Mouse (Mus musculus): Measurements from ENCODE around the gene Xrcc5. TPM values are rescaled to one million over a fixed set of nuclear protein-coding genes. Genes with fewer than 3 reads are reported as not detected.

Xrcc5 gene
- total RNA-seq, 2 experiments from 2014 or later, result 10.5 to 13.9 TPM

DNA sequence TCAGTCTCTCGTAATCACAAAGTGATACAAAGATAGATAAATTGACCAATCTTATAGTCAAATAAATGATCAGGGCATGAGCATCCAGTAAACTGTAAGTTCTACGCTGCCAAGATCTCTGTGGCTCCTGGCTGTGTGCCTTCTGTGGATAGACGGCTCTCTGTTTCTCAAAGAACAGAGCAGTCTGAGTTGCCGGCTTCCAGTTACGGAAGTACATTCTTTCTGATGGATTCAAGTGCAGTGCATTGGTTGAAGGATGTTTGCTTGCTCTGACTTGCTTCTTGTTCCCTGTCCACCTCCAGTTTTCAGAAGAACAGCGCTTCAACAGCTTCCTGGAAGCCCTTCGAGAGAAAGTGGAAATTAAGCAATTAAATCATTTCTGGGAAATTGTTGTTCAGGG lies 75.8 kb downstream of the Xrcc5 start:
- DNase-seq (ENCODE audit: low spot score in 2 of 2), result peak in 1 of 2 experiments; percentile 37

DNA sequence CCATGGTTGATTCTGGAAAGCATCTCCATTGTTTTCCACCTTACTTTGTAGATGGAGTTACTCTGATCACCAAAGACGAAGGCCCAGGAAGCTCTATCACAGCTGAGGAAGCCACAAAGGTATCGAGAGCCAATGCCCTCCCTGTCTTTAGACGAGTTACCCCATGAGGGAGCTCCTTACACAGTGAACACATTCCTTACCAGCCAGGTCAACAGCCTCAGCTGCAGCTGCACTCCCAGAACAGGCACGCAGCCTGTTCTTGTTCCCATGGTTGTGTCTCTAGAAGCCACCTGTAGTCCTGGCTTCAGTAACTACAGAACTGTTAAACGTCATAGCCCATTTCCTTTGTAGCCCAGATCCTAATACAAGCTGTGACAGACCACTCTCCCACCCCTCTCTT lies 76.4 kb downstream of the Xrcc5 start:
- DNase-seq (ENCODE audit: low spot score in 2 of 2), result no peak

DNA sequence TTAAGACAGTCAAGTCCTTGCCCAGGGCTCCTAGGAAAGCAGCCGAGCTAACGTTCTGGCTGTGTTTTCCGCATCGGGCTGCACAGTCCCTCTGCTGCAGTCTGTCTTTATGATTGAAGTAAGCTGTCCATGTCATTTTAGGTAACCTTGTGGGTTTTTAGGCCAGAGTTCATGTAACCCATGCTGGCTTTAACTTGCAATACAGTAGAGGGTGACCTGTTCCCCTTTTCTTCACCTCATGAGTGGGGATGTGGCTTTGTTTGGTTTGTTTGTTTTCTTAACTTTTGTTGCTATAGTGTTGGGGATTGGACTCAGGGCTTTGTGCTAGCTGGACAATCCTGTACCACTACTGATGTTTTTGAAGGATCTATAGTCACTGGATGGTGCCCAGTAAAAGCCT lies 83.2 kb downstream of the Xrcc5 start:
- DNase-seq (ENCODE audit: low spot score in 2 of 2), result no peak

DNA sequence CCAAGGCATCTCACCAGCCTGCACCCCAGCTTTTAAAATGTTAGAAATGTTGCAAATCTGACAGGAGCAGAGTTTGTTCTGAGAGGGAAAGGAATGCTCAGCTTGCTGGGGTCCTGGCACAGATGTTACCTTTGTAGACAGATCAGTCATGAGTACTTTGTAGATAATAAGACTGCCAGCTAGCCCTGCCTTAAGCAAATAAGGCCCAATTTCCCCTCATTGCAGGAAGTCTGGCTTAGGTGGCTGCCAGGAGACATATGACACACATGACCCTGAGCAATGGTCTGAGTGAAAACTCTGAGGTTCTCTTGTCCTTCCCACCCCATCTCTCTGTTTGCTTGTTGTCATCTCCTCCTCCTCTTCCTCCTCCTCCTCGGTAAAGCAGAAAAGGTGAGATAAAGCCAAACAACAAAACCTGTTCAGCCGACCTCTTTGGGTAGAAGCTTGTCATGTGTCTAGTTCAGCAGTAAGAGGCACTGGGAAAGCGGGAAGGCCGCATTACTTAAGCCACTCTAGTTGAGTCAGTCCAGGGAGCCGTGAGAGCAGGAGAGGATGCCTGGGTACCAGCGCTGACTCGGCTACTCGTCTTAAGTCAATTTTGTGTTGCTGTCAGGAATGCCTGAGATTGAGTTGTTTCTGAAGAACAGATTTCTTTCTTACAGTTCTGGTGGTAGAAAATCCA lies 92.6 kb downstream of the Xrcc5 start:
- no peak for DNase-seq (ENCODE audit: low spot score in 2 of 2)

DNA sequence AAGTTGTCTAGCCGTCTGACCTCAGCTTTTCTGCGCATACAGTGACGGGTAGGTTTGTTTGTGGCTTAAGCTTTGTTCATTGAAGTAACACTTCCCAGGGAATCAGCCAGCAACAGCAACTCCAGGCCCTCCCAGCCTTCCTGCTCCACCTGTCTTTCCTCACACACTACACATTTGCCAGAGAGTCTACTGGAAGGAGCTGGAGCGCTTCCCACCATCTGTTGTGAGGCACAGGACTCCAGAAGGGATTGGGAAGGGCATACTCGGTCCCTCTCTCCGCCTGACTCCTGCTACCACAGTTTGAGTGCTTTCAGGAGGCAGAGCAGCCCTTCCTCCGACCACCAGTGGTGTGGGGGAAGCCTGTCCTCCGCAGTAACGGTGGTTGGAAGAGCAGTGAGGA lies 93.4 kb downstream of the Xrcc5 start:
- no peak for DNase-seq (ENCODE audit: low spot score in 2 of 2)

DNA sequence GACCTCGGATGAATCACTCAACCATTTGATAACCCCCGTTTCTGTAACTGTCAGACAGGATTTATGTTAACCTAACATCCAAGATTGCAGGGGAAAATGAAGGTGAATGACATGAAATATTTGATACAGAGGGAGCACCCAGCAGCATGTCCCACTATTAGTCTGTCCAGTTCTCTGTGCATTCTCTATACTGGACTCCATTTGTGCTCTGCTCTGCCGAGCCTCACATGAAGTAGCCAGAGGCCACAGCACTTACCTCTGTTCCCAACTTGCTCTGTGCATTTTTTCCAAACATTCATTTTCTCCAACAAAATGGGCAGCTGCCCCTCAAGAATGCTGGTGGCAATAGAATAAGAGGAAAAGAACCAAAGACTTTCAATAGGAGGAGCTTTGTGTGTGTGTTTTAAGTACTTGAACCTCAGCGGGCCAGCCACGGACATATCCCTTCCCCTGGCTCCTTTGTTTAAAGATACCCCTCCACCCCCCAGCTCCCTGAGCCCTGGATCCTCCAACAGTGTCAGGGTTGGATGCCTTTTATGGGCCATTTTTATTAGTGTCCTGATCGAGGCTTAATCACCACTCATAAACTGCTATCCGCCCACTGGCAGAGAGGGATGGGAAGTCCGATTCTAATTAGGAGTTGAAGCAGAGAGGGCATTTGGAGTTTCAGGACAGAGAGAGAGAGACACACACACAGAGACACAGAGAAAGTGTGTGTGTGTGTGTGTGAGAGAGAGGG lies 94.3 kb downstream of the Xrcc5 start:
- DNase-seq (ENCODE audit: low spot score in 2 of 2), result no peak

DNA sequence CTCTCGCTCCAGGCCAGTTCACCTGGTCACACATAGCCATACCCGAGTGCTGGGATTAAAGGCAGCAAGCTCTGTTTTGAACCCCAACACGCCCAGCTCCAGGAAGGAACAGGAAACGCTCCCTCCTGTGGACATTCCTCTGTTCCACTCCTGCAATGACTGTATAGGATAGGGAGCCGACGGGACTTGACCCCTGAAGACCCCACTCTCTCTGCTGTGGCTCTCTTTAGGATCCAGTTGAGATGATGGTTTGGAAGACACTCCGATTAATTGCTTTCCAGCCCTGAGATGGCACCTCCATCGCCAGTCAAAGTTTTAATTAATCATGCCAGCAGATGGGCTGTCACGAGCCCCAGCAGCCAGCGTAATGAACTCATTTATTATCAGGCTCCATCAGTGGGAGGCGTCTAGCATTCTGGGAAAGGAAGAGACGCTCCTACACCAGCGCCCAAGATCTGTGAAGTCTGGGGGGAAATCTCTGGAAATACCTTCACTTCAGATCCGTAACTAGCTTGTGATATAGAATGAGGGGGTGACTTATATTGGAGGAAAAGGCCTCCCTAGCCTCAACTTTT lies 99.4 kb downstream of the Xrcc5 start:
- no peak for DNase-seq (ENCODE audit: low spot score in 2 of 2)

DNA sequence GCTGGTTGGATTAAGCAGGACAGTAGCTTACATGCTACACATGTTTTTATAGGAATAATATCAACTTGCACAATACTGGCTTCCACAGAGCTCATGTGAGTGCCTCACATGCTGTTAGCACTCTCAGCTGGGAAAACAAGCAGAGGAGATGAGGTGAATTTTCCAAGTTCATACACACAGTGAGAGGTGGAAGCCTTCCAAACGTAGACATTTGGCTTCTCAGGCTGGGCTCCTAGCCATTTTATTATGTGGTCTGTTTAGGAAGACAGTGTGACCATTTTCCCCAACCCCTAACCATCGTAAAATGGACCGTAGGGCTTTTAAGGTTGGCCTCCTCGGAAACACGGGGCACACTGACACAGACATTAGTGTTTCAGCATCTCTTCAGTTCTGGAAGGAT lies 102.7 kb downstream of the Xrcc5 start:
- no peak for DNase-seq (ENCODE audit: low spot score in 2 of 2)

DNA sequence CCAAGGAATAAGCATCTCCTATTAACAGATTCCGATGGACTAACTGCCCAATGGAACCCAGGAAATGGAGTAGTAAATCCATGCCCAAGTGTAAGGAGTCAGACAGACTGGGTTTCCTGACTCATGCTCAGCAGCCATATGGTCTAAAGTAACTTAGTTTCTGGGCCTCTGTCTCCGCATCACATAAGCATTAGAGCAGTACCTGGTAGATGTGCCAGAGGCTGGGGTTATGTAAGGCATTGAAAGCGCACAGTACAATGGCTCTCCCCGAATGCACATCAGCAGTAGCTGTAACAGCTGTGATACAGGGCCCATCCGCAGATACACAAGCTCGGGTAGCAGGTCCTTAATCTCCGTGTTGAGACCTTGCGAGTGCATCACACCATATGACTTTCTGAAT lies 103.9 kb downstream of the Xrcc5 start:
- DNase-seq (ENCODE audit: low spot score in 2 of 2), result no peak

DNA sequence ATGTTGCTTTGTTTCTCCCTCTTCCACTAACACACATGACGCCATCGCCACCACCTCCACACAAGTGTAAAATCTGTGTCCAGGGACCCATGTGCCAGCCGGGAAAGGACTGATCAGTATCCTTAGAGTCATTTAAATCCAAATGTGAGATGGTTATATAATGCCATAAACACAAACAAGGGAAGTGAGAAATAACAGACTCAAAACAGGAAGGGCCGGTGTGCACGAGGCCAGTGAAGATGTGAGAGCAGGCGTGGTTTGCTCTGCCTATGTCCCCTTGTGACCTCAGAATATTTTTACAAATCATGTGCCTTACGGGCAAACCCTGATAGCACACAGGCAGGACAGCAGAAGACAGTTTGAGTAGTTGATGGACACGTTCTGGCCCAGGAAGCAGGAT lies 106.0 kb downstream of the Xrcc5 start:
- no peak for DNase-seq (ENCODE audit: low spot score in 2 of 2)

DNA sequence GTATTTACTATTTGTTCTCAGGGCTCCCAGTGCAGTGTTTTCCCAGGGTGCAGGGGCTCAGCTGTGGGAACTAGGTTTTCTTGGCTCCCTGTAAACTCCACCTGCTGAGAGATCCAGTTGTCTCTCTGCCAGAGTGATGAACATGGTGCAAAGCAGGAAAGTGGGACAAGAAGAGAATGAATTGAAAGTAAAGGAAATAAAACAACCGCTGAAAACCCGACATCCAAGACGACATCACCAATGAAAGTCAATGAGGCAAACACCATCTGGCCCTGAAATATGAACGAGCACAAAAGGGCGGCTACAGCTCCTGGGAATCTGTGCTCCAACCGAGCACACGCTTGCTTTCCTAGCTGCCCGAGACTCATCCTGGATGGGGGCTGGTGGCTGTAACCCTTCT lies 106.9 kb downstream of the Xrcc5 start:
- DNase-seq (ENCODE audit: low spot score in 2 of 2), result peak; percentile 22 to 32

DNA sequence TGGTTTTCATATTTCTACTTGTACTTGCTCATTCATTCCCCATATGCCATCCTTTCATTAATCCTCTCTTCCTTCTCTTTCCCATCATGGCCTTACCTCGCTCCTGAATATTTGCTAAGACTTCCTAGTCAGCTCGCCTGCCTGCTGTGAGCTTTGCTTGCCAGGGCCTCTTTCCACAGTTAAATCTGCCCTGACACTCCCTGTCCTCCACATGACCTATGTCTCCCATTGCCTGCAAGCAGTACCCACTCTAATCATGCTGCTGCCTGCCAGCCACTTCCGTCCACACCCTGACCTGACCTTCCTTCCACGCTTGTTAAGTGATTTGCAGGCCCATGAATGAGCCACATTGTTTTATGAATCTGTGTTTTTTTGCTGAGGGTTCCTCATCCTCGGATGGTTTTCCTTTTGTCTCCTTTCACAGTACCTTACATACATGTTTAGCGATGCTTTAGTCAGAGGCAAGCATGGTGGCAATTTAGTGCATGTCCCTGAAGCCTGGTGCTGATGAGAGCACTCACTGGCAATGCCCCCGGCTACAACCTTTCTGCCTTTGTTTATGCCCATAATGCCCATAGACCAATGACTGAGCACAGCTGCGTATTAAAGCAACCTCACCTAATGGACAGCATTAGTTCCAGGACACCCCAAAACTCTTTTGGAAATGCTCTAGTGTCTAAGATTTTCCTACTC lies 107.5 kb downstream of the Xrcc5 start:
- DNase-seq (ENCODE audit: low spot score in 2 of 2), result peak in 1 of 2 experiments; percentile 22

DNA sequence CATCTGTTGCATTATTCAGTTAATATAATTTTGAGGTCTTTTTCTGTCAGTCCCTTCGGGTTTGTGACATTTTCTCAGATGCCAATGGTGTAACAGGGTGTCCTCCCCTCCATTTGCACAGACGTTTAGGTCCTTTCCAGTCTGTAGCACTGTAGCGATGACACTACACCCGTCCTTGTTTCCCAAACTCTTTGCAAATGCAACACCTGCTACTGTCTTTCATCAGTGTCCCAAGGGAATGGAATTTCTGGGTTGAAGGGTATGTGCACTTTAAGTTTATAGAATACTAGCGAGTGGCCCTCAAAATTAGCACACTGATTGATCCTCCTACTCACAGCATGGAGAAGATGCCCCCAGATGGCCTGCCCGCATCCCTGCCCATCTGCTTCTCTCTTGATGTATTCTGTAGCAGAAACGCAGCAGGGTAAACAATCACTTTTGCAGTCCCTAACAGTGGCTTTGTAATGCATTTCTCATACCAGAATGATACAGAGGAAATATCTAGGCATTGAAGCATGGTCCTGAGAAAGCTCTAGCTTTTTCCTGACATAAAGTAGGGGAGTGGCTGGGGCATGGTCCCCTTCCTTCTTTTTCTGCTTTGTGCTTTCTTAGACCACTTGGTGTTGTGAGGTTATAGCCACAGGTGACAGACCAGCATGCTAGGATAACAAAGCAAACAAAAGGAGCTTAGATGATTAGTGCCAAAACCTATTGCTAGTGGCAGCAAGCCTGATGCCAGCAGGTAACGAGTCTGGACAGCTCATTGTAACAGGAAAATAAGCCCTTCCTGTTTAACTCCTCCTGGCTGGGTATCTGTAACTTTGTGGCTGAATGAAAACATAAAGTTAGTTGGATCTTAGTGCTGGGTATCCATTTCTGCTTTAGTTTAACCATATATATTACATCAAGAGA lies 111.8 kb downstream of the Xrcc5 start:
- DNase-seq (ENCODE audit: low spot score in 2 of 2), result no peak

DNA sequence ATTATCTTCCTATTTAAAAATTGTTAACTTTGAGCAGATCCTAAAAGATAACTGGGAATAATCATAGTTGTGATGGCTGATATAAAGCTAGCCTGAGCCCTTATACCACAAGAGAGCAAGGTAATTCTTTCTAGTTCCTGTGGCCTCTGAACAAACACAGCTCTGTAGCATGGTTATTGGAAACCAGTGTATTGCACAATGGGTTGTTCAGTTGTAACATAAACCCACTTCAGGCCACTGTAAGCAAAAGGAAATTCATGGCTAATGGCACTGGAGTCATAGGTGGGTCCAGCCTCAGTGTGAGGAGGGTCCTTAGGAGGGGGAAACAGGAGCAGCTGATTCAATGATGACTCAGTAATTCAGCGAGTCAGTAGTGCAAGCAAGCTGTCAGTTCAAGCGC lies 113.0 kb downstream of the Xrcc5 start:
- no peak for DNase-seq (ENCODE audit: low spot score in 2 of 2)

DNA sequence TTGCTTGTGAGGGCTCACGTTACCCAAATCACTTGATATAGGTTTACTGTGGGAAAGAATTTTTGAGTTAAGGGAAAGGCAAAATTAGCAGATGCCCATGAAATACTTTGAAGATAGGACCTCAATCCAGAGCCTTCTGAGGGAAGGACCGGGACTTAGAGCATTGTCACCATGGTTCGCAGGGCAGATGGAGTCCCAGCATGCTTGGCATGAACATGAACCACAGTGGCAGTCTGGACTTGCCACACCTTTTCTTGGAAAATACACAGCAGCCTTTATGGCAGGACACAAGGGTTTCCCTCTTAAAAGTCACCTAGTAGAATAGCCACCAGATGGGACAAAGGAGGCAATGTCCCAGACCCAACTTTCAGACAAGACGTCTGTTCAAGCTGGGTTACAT lies 114.9 kb downstream of the Xrcc5 start:
- DNase-seq (ENCODE audit: low spot score in 2 of 2), result no peak

DNA sequence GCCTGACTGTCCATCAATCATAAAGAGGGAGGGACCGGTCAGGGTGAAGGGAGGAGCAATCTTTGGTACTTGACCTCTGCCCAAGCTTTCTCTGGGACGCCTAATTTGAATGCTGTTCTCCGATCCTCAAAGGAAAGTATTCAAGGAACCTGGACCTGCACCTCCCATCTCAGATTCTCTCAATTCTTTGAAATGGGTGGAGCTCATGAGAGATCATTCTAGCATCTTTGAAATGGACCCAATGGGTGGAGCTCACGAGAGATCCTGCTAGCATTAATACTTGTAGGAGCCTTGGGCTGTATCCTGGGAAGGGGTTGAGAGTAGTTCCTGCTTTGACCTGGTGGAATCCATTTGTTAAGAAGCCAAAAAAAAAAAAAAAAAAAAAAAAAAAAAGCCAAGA lies 119.2 kb downstream of the Xrcc5 start:
- no peak for DNase-seq (ENCODE audit: low spot score in 2 of 2)

DNA sequence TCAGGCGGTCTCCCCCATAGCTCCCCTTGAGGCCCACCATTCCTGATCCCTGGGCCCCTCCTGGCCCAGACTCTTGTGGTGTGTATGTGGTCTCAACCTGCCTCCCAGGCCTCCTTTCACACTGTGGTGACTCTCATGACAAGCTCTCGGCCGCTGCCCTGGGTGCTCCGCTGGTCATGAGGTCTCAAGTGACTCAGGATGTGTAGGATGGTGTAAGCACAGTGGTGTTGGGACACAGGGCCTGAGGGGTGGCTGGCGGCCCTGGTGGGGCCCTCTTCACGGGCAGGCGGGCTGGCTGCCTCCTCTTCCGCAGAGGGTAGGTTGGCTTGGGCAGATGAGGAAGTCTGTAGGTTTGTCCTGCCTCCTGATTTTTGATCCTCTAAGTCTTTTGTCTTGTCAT lies 121.3 kb downstream of the Xrcc5 start:
- no peak for DNase-seq (ENCODE audit: low spot score in 2 of 2)

DNA sequence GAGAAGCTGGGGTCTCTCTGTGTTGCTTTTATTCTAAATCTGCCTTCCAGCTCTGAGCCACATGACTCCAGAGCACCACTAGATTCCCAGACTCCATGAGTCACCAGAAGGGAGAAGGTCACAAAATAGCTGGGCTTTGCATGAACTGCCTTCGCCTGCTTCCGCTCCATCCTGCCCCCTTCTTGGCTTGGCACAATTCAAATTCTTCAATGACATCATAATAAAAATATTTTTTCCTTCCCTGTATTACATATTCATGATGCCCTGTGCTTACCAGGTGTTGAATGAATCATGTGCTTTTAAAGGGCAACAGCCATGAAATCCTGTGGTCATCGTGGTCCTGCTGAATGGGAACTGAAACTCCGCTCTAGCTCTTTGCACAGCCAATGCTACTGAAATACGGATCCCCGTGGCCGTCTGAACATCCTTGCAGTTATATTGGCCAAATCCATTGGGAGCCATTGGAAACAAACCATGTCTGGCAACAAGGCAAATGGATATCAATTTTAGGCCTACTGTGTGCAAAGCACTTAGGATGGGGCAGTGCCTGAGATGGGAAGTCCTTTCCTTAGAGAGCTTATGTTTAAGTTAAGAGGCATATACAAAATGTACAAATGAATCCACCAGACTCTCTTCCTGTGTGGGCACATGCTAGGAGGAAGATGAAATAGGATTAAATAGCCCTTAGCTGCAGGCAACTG lies 122.0 kb downstream of the Xrcc5 start:
- no peak for DNase-seq (ENCODE audit: low spot score in 2 of 2)

DNA sequence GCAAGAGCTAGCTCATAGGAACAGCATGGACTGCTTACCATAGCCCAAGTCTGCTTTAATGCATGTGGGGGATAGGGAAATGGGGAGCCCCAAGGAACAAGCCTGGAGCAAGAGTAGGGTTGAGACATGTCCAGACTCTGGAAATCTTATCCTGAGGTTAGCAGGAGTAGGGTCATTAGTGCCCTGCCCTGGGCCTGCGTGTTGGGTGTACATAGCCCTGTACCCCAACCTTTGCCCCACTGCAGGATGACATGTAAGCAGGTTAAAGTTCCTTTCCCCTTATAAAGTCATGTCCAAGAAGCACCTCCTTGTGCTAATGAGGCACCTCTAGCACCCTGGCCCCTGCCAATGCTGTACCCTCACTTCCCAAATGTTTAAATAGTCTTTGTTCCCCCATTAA lies 125.4 kb downstream of the Xrcc5 start:
- no peak for DNase-seq (ENCODE audit: low spot score in 2 of 2)

DNA sequence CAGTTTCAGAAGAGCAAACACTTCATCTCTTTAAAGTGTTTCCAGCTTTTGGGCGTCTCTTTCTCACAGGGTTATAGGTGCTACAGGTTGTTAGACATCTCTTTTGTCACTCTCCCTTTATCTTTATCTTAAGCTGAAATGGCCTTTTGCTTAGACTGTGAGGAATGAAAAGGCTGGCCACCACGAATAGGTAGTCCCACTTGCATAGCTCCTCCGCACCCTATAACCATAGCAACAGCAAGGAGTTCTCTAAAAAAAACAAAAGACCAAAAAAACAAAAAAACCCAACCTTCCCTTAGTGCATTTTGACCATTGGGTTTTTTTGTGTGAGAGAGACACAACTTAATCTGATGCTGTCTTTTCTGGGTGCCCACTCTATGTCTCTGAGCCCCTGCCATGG lies 127.3 kb downstream of the Xrcc5 start:
- no peak for DNase-seq (ENCODE audit: low spot score in 2 of 2)

All from layer of hippocampus, postnatal 10 days (tissue).